Mouse (Mus musculus): ENCODE measurements around the gene Ugt1a1.
"Not testable (repeated sequence)": the region's sequence is repeated elsewhere in the genome, so short reads cannot be mapped to it uniquely, and the experiment has no call there.

Gene Ugt1a1

DNA sequence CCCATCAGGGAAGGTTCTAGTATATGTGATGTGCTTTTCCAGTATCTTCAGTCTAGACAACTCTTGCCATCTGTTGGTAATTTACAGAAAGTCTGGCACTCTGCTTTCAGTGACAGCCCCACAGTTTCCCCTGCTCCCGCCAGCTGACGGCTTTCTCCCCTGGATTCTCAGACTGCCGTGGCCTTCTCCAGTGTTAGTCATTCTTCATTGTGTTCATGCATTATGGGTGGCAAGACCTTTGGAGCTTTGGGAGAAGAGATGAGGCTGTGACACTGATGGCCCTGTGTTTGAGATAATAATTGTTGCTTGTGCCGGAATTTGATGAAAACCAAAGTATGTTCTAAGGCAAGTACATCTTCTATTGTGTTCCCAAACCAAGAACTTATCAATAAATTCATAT lies 6.8 kb downstream of the Ugt1a1 start:
- no peak for DNase-seq (ENCODE audit: low spot score)

DNA sequence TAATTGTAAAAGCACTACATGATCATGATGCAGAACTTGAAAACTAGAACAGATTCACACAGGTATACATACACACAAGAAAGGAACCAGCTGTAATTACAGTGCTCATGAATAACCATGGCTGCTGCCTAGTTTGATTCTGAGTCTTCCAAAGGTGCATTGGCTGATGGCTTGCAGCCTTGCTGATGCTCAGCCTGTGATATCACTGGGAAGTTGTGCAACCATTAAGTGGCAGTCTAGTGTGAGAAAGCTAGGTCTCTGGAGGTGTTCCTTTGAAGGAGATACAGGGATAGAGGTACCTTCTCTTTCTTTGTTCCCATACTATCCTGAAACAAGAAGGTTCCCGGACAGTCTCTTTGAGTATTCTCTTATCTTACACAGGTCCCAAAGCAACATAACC lies 7.3 kb downstream of the Ugt1a1 start:
- no peak for DNase-seq (ENCODE audit: low spot score)

- no peak for DNase-seq (ENCODE audit: low spot score)
Measured at GRCm38 (mm10) chr1:88220336-88220735, 8.6 kb downstream of the Ugt1a1 start.

- DNase-seq (ENCODE audit: low spot score) = no peak
Measured at GRCm38 (mm10) chr1:88222216-88222615, 10.5 kb downstream of the Ugt1a1 start.

- DNase-seq (ENCODE audit: low spot score) = not testable (repeated sequence)
Measured at GRCm38 (mm10) chr1:88223011-88223515, 11.3 kb downstream of the Ugt1a1 start.

- no peak for DNase-seq (ENCODE audit: low spot score)
Measured at GRCm38 (mm10) chr1:88223591-88223990, 11.8 kb downstream of the Ugt1a1 start.

GRCm38 (mm10) chr1:88224029-88224776 lies 12.4 kb downstream of the Ugt1a1 start:
- peak; percentile 15 for DNase-seq (ENCODE audit: low spot score)

- DNase-seq (ENCODE audit: low spot score) = not testable (repeated sequence)
Measured at GRCm38 (mm10) chr1:88225301-88225700, 13.5 kb downstream of the Ugt1a1 start.

GRCm38 (mm10) chr1:88225741-88226140 lies 14.0 kb downstream of the Ugt1a1 start:
- no peak for DNase-seq (ENCODE audit: low spot score)

GRCm38 (mm10) chr1:88226670-88227379 lies 15.1 kb downstream of the Ugt1a1 start, which contains the start of gene Mroh2a:
Mroh2a (plus strand) TSS chr1:88226986.
- no peak for DNase-seq (ENCODE audit: low spot score)

- DNase-seq (ENCODE audit: low spot score) = no peak
Measured at GRCm38 (mm10) chr1:88227482-88227881, 15.7 kb downstream of the Ugt1a1 start.

GRCm38 (mm10) chr1:88228121-88228520 lies 16.4 kb downstream of the Ugt1a1 start:
- DNase-seq (ENCODE audit: low spot score) = no peak

DNA sequence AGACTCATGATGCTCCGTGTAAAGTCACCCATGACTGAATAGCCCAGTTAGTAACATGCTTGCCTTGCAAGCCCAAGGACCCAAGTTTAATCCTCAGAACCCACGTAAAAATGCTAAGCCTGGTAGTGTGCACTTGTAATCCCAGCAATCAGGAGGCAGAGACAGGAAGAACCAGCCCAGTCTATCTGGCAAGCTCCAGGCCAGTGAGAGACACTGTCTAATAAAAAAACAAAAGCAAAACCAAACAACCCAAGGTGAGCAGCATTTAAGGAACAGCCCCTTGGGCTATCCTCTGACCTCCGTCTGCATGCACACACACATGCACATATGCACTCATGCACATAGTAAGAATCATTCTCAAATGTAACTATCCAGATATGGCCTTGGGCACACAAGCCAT lies 17.8 kb downstream of the Ugt1a1 start:
- no peak for DNase-seq (ENCODE audit: low spot score)

- no peak for DNase-seq (ENCODE audit: low spot score)
Measured at GRCm38 (mm10) chr1:88229986-88230385, 18.2 kb downstream of the Ugt1a1 start.

- DNase-seq (ENCODE audit: low spot score) = no peak
Measured at GRCm38 (mm10) chr1:88230421-88230820, 18.7 kb downstream of the Ugt1a1 start.

GRCm38 (mm10) chr1:88230981-88231802 lies 19.4 kb downstream of the Ugt1a1 start:
- no peak for DNase-seq (ENCODE audit: low spot score)

DNA sequence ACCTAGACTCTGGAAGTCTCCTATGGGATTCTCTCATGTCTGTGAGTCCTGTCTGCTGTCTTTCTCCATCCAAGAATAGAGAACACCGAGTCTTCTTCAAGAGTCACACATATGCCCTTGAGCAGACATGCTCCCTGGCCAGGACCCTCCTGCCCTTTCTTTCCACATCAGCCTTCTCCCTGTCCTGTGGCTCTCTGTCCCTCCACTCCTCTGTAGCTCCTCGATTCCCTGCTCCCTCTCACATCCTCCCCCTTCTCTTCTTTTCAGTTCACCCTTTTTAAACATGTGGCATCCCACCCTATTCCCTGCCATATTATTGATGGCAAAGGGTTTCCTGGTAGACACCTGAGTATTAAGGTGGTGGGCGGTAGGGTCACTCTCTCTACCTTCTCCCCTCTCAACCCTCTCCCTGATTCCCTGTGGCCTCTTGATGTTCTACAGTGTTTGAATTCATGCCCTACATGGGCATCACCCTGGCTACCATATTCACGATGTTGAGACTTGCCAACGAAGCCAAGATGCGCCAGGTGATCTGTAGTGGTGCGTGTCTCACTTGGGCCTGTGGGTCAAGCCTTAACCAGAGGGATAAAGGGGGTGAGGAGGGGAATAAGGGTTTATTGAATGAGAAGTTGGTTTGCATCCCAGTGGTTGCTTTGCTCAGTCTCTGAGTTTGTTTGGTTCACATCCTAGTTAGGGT lies 20.2 kb downstream of the Ugt1a1 start:
- DNase-seq (ENCODE audit: low spot score) = no peak

DNA sequence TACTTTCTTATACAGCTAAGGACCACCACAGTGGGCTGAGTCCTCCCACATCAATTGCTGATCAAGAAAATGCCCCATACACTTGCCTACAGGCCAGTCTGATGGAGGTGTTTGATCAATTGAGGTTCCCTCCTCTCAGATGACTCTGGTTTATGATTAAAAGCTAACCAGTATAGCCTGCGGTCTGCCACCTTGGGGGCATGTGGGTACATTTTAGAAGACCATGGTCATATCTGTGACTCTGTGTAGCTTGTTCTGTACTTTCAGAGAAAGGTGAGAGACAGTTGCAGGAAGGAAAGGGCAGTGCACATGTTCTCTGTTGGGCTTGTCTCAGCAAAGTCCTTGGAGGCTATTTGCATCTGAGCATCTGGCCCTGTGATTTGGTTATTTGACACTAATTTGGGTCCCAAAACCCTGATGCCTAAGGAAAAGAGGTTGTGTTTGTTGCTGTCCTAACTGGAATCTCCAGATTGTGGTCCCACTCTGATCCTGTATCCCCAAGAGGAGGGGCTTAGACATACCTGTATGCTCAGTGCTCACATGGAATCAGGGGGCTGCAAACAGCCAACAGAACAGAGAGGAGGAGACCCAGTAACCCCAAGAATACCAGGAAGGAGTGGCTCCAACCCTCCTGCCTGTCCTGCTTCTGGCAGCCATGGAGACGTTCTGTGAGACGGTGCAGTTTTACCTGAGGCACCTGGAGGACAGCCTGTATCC lies 21.1 kb downstream of the Ugt1a1 start:
- no peak for DNase-seq (ENCODE audit: low spot score)

DNA sequence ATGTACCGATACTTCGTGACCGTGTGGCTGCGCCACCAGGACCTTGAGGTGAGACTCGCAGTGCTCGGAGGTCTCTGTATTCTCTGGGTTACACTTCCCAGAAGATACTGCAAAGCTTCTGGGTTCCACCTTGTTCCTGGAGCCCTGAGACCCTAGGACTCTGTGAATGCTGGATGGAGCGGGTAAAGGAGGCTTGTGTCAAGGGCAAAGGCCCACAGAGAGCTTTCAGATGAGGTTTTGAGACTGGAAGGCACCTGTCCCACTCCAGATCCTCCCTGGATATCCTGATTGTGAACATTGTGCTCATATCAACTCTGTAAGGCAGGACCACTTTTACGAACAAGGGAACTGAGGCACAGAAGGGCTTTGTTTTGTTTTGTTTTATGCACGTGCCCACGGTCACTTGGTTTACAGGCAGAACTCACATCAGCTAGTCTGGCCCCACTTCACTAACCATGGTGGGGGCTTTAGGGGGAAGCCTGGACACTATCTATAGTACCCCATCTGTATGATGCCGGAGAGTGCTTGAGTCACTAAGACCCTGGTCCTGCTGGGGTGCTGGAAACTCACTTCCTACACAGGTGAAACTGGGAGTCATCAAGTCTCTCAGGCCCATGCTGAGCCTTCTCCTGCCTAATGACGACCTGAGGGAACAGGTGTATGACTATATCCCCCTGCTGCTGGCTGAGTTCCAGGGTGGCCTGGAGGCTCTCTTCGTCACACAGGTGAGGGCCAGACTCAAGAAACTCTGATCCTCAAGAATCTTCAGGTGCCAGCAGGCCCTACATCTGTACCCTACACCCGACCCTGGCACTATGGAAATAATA lies 21.9 kb downstream of the Ugt1a1 start:
- DNase-seq (ENCODE audit: low spot score) = no peak

- DNase-seq (ENCODE audit: low spot score) = no peak
Measured at GRCm38 (mm10) chr1:88234248-88234610, 22.5 kb downstream of the Ugt1a1 start.

Data from ovary, postnatal 14 days (tissue).